Mouse (Mus musculus) liver, adult 2 months (tissue): ENCODE results near the gene Msl3.

ENCODE experiments used
- CTCF ChIP-seq: fragments of 200-500 bp; IDR thresholded peaks from 2 replicates; pipeline ENCODE4 v1.5.1; 2011; ENCODE audit warnings: low read depth, low read length, control low read depth
- POLR2A ChIP-seq: fragments of 200-500 bp; IDR thresholded peaks from 2 replicates; pipeline ENCODE4 v1.6.1; 2011; ENCODE audit warnings: low read length, control low read depth; ENCODE audit not compliant: insufficient read depth; ENCODE audit errors: extremely low read depth

- no peak for TF ChIP-seq CTCF
- no peak for TF ChIP-seq POLR2A
These were observed 1.3 kb downstream of the Msl3 start for GRCm38 (mm10) chrX:168672425-168672824.
